Mouse (Mus musculus): ENCODE measurements at regions not wholly inside any gene's neighbourhood (a gene's known extent, or its start where the extent isn't known, plus 50 kb on each side); places are given as distances from the start of the nearest gene placed in this dataset.

GRCm38 (mm10) chr9:112811946-112812345 is 576.2 kb upstream of the Arpp21 start:
- TF ChIP-seq CTCF (IDR thresholded peaks at IDR 0.05; ENCODE audit: borderline replicate concordance, insufficient read depth, low read depth, low read length) (peak; percentile 51; the same call in 1 of the 2 replicates), POLR2A (IDR thresholded peaks at IDR 0.05; ENCODE audit: borderline replicate concordance, insufficient read depth, low read length) (no peak)
